Mouse (Mus musculus) thymus, adult 2 months (tissue): ENCODE measurements around the gene Fgfr2.

ENCODE experiments used
- CTCF ChIP-seq: fragments of 200-500 bp; IDR thresholded peaks from 2 replicates; pipeline ENCODE4 v1.5.1; 2012; ENCODE audit warnings: mild to moderate bottlenecking, control low read depth, low read length, moderate library complexity, borderline replicate concordance; ENCODE audit not compliant: control insufficient read depth, poor library complexity, insufficient read depth; ENCODE audit errors: extremely low read depth
- POLR2A ChIP-seq: fragments of 200-500 bp; IDR thresholded peaks from 2 replicates; pipeline ENCODE4 v1.6.1; 2012; ENCODE audit warnings: mild to moderate bottlenecking, low read length, control low read depth, moderate library complexity; ENCODE audit not compliant: control insufficient read depth, poor library complexity, insufficient read depth; ENCODE audit errors: extremely low read depth

GRCm38 (mm10) chr7:130278738-130279705 lies 2844.1 kb downstream of the Fgfr2 start:
- no peak for TF ChIP-seq POLR2A
- no peak for TF ChIP-seq CTCF
